Mouse (Mus musculus): ENCODE measurements at regions not wholly inside any gene's neighbourhood (a gene's known extent, or its start where the extent isn't known, plus 50 kb on each side); places are given as distances from the start of the nearest gene placed in this dataset.

- TF ChIP-seq CTCF (IDR thresholded peaks at IDR 0.05; ENCODE audit: low read depth, low read length) (no peak), GATA1 (IDR thresholded peaks at IDR 0.05; ENCODE audit: borderline replicate concordance, low read length) (no peak), TAL1 (conservative IDR thresholded peaks at IDR 0.05; ENCODE audit: low read depth, low read length) (no peak), GATA2 (IDR thresholded peaks at IDR 0.05; ENCODE audit: borderline replicate concordance, low read depth, low read length) (no peak)
These were observed 156.1 kb downstream of the Unc5cl start for GRCm38 (mm10) chr17:48610806-48611205.

Measured in G1E (cell line).